Comparison of ENCODE assay signal across 9 mouse cellular contexts in genomic region chr7:65155628-65156513, GRCm38 (mm10). TPM values are rescaled to one million over a fixed set of nuclear protein-coding genes. Genes with fewer than 3 reads are reported as not detected.
DNase-seq lines count a peak whose midpoint lies in the region; ATAC-seq lines count a peak whose summit lies in the region.
"Had no signal": no experiment of that assay in that cellular context is flagged by ENCODE, and none has a peak within 500 bp of the region (broad histone marks: within the 10 kb centered on the region; RNA-seq: fewer than 3 reads in every experiment).

No protein-coding gene starts in this region.

- no peak for ATAC-seq in liver, embryonic 16.5 days (ENCODE audit: low read depth)
- no peak for ATAC-seq in erythroid progenitor cell, adult 5-6 weeks (replicated peaks; ENCODE audit: low FRiP score, poor library complexity, severe bottlenecking)

- no peaks in the 10 kb centered on the region for H3K36me3 ChIP-seq in liver, embryonic 16.5 days (ENCODE audit: control insufficient read depth, insufficient read depth)

- H3K27me3 ChIP-seq in liver, embryonic 16.5 days (ENCODE audit: control insufficient read depth, insufficient read depth, low read depth, low read length) = peaks cover 40% of the 10 kb centered on the region

- no peak overlapping the region for H3K9ac ChIP-seq in liver, embryonic 16.5 days (ENCODE audit: low read depth, low read length)

- peak overlapping the region; percentile 43 for H3K4me3 ChIP-seq in liver, embryonic 16.5 days (ENCODE audit: low read depth, low read length)

- peak overlapping the region; percentile 50 for H3K4me2 ChIP-seq in liver, embryonic 16.5 days (ENCODE audit: low read depth, low read length)

- WGBS in liver, embryonic 16.5 days (ENCODE audit: insufficient replicate concordance) = 1% methylated on average over 98 of the region's 122 CpGs

- H3K4me1 ChIP-seq in liver, embryonic 16.5 days (ENCODE audit: control insufficient read depth, low read depth, low read length) = no peaks in the 10 kb centered on the region; the same call in 1 of the 2 replicates

- DNase-seq in ovary, postnatal 14 days (ENCODE audit: low spot score) = peak; percentile 18
- DNase-seq in ovary, adult 18-20 months (ENCODE audit: low spot score) = no peak
- DNase-seq in cerebellum, postnatal 14 days = peak; percentile 77 to 80
- peak; percentile 7 for DNase-seq in gastrocnemius, postnatal 25 days
- peak; percentile 8 for DNase-seq in kidney, postnatal 14 days
- DNase-seq in right cerebral cortex, adult 18-20 months = peak; percentile 69

- H3K9me3 ChIP-seq in liver, embryonic 16.5 days (replicated peaks; ENCODE audit: control insufficient read depth, low read length) = no peaks in the 10 kb centered on the region

- no peak overlapping the region for H3K27ac ChIP-seq in liver, embryonic 16.5 days (ENCODE audit: low read length)
- H3K27ac ChIP-seq: macrophage had no signal

RNA-seq across cellular contexts. Expression of gene Fam189a1, which starts 0.5 kb away (rescaled TPM):
- under 1 TPM in 1 of 2 experiments, not detected in 1; 0.23 TPM for total RNA-seq in gastrocnemius, postnatal 25 days (2021)
- not detected in 2 replicates for polyA plus RNA-seq in liver, embryonic 16.5 days (2015; fragmentation: Nextera tagmentation; extraction: Ambion mirVana)
- total RNA-seq in erythroid progenitor cell, adult 5-6 weeks (2015; ENCODE audit: low replicate concordance) = not detected in 2 replicates
- total RNA-seq in erythroid progenitor cell, adult 5-6 weeks (2017; ENCODE audit: low replicate concordance) = 0.26 TPM in 1 of 2 replicates, not detected in the other
- polyA plus RNA-seq: macrophage had no signal
